Mouse (Mus musculus) embryonic facial prominence, embryonic 11.5 days (tissue): ENCODE data around the gene Cirbp. TPM values are rescaled to one million over a fixed set of nuclear protein-coding genes. Genes with fewer than 3 reads are reported as not detected.

Experiments
- ATAC-seq: fragments of 200-750 bp; cut with Nextera tagmentation; replicated peaks from 2 replicates; pipeline ENCODE4 v1.8.0; 2017; ENCODE audit warnings: low read depth; ENCODE audit not compliant: insufficient number of reproducible peaks, low FRiP score, low TSS enrichment
- DNase-seq: peaks from one replicate; pipeline ENCODE4 v3.0.0-alpha.2; 2015; ENCODE audit warnings: low spot score
- H3K27ac ChIP-seq: fragments of 300-500 bp; sonication (generic); replicated peaks from 2 replicates; pipeline ENCODE4 v1.5.1; 2014; ENCODE audit warnings: mild to moderate bottlenecking, low read depth, low read length, control low read depth
- H3K27me3 ChIP-seq: fragments of 300-500 bp; sonication (generic); 2 replicates; pipeline ENCODE4 v1.6.1; 2014; ENCODE audit warnings: mild to moderate bottlenecking, low read length, moderate library complexity, mixed read lengths; ENCODE audit not compliant: control insufficient read depth, insufficient read depth
- H3K36me3 ChIP-seq: fragments of 300-500 bp; sonication (generic); replicated peaks from 2 replicates; pipeline ENCODE4 v1.6.1; 2014; ENCODE audit warnings: low read depth, mild to moderate bottlenecking, low read length, moderate library complexity, mixed read lengths; ENCODE audit not compliant: control insufficient read depth, insufficient read depth
- H3K4me1 ChIP-seq: fragments of 300-500 bp; sonication (generic); 2 replicates; pipeline ENCODE4 v1.6.1; 2014; ENCODE audit warnings: low read length, mixed read lengths; ENCODE audit not compliant: control insufficient read depth, insufficient read depth
- H3K4me2 ChIP-seq: fragments of 300-500 bp; sonication (generic); 2 replicates; pipeline ENCODE4 v1.6.1; 2014; ENCODE audit warnings: low read depth, mild to moderate bottlenecking, control low read depth, low read length, moderate library complexity
- H3K4me3 ChIP-seq: fragments of 300-500 bp; sonication (generic); 2 replicates; pipeline ENCODE4 v1.5.1; 2014; ENCODE audit warnings: low read depth, low read length, control low read depth
- H3K9ac ChIP-seq: fragments of 300-500 bp; sonication (generic); replicated peaks from 2 replicates; pipeline ENCODE4 v1.6.1; 2014; ENCODE audit warnings: mild to moderate bottlenecking, control low read depth, low read length
- H3K9me3 ChIP-seq: fragments of 300-500 bp; sonication (generic); replicated peaks from 2 replicates; pipeline ENCODE4 v1.6.1; 2016; ENCODE audit warnings: mild to moderate bottlenecking, low read length, inconsistent platforms, mixed read lengths; ENCODE audit not compliant: control insufficient read depth
- WGBS: fragments of 180-500 bp; shearing (Covaris S2); extraction: QIAGEN DNeasy Blood & Tissue Kit; methylation state at CpG from one replicate; pipeline ENCODE4 v1.1.7; 2014; 5-methylcytosine and 5-hydroxymethylcytosine counted together
- polyA plus RNA-seq: library from polyadenylated mRNA; unstranded; fragments of >200 nt; fragmentation: Nextera tagmentation; extraction: Ambion mirVana; gene quantifications from 2 replicates; pipeline ENCODE4 v1.2.1, GENCODE M21; 2014

Gene Cirbp
- polyA plus RNA-seq, 1 experiment from 2014 or later = 77.8 TPM

- Histone ChIP-seq H3K27me3 (peaks cover 28% of the 10 kb centered on the region), H3K4me3 (no peak overlapping the region), H3K36me3 (peaks cover 2% of the 10 kb centered on the region; the same call in 1 of the 2 replicates), H3K9ac (no peak overlapping the region), H3K4me1 (0 out of 2 replicates have a peak, but pooled peaks cover 2% of the 10 kb centered on the region), H3K27ac (no peak overlapping the region), H3K9me3 (no peaks in the 10 kb centered on the region), H3K4me2 (no peak overlapping the region)
- WGBS = 72% methylated on average over 15 of the region's 15 CpGs
- ATAC-seq (no peak), DNase-seq (no peak)
These were observed 22.8 kb downstream of the Cirbp start for GRCm38 (mm10) chr10:80188453-80189024.

GRCm38 (mm10) chr10:80189999-80190398 lies 24.2 kb downstream of the Cirbp start:
- Histone ChIP-seq H3K4me1 (0 out of 2 replicates have a peak, but pooled peaks cover 2% of the 10 kb centered on the region), H3K27ac (no peak overlapping the region), H3K27me3 (peaks cover 28% of the 10 kb centered on the region), H3K4me2 (peak overlapping the region; percentile 78), H3K36me3 (peaks cover 2% of the 10 kb centered on the region; the same call in 1 of the 2 replicates), H3K4me3 (peak overlapping the region; percentile 36), H3K9ac (peak overlapping the region; percentile 59), H3K9me3 (no peaks in the 10 kb centered on the region)
- DNase-seq (no peak), ATAC-seq (no peak)
- WGBS = 4% methylated on average over 21 of the region's 21 CpGs

GRCm38 (mm10) chr10:80190491-80191051 lies 24.8 kb downstream of the Cirbp start:
- H3K27me3 ChIP-seq = peaks cover 28% of the 10 kb centered on the region
- H3K9ac ChIP-seq = peak overlapping the region; percentile 59
- 0 out of 2 replicates have a peak, but pooled peaks cover 2% of the 10 kb centered on the region for H3K4me1 ChIP-seq
- H3K9me3 ChIP-seq = no peaks in the 10 kb centered on the region
- H3K27ac ChIP-seq = no peak overlapping the region
- ATAC-seq = peak; percentile 46; the same call in 1 of the 2 replicates
- H3K4me2 ChIP-seq = peak overlapping the region; percentile 78
- H3K4me3 ChIP-seq = peak overlapping the region; percentile 36
- DNase-seq = peak; percentile 54
- H3K36me3 ChIP-seq = peaks cover 2% of the 10 kb centered on the region; the same call in 1 of the 2 replicates
- under 1% methylated on average over 48 of the region's 48 CpGs for WGBS

- Histone ChIP-seq H3K4me1 (0 out of 2 replicates have a peak, but pooled peaks cover 2% of the 10 kb centered on the region), H3K27ac (no peak overlapping the region), H3K9ac (no peak overlapping the region), H3K27me3 (peaks cover 22% of the 10 kb centered on the region), H3K36me3 (peaks cover 2% of the 10 kb centered on the region; the same call in 1 of the 2 replicates), H3K4me2 (no peak overlapping the region), H3K4me3 (no peak overlapping the region), H3K9me3 (no peaks in the 10 kb centered on the region)
- DNase-seq = no peak
- no peak for ATAC-seq
- 77% methylated on average over 6 of the region's 6 CpGs for WGBS
These were observed 28.2 kb downstream of the Cirbp start for GRCm38 (mm10) chr10:80193976-80194375.

- no peak overlapping the region for H3K27ac ChIP-seq
- H3K4me2 ChIP-seq = no peak overlapping the region
- H3K4me1 ChIP-seq = 0 out of 2 replicates have a peak, but pooled peaks cover 2% of the 10 kb centered on the region
- H3K9ac ChIP-seq = 0 out of 2 replicates have a peak overlapping the region, but pooled peaks have one; percentile 9
- ATAC-seq (no peak), DNase-seq (no peak)
- H3K36me3 ChIP-seq = no peaks in the 10 kb centered on the region
- H3K27me3 ChIP-seq = peaks cover 19% of the 10 kb centered on the region
- 43% methylated on average over 8 of the region's 8 CpGs for WGBS
- no peak overlapping the region for H3K4me3 ChIP-seq
- no peaks in the 10 kb centered on the region for H3K9me3 ChIP-seq
These were observed 28.7 kb downstream of the Cirbp start for GRCm38 (mm10) chr10:80194441-80194840.

DNA sequence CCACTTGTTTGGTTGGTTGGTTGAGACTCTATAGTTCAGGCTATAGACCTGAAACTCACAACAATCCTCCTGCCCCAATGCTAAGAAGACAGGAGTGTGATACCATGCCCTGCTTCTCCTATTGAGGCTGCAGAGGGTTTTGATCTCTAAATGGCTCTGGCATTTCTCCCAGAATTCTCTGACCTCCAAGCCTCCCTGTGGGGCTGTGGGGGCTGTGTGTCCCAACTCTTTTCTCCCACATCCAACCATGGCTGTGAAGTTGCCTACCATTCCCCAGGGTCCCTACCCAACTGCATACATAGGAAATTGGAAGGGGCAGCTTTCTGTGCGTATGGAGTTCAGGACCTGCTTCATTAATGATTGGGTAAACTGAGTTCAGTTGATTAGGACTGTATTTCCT lies 30.4 kb downstream of the Cirbp start:
- no peaks in the 10 kb centered on the region for H3K9me3 ChIP-seq
- DNase-seq (no peak), ATAC-seq (no peak)
- WGBS = 87% methylated on average over 1 of the region's 1 CpGs
- H3K27ac ChIP-seq = no peak overlapping the region
- no peaks in the 10 kb centered on the region for H3K36me3 ChIP-seq
- H3K27me3 ChIP-seq = peaks cover 5% of the 10 kb centered on the region
- H3K9ac ChIP-seq = no peak overlapping the region
- no peaks in the 10 kb centered on the region; the same call in 1 of the 2 replicates for H3K4me1 ChIP-seq
- H3K4me2 ChIP-seq = no peak overlapping the region
- H3K4me3 ChIP-seq = no peak overlapping the region

- 49% methylated on average over 33 of the region's 33 CpGs for WGBS
- Histone ChIP-seq H3K27ac (no peak overlapping the region), H3K36me3 (no peaks in the 10 kb centered on the region), H3K4me1 (no peaks in the 10 kb centered on the region; the same call in 1 of the 2 replicates), H3K9ac (no peak overlapping the region), H3K27me3 (peaks cover 2% of the 10 kb centered on the region; the same call in 1 of the 2 replicates), H3K4me2 (no peak overlapping the region), H3K4me3 (no peak overlapping the region), H3K9me3 (no peaks in the 10 kb centered on the region)
- DNase-seq = no peak
- no peak for ATAC-seq
These were observed 31.2 kb downstream of the Cirbp start for GRCm38 (mm10) chr10:80196778-80197581.
